Mouse (Mus musculus) mouse embryonic stem cell (cell line): Measurements from ENCODE around the gene Igsf3.

Experiments
- in situ Hi-C, 2 experiments: fragments of 300-500 bp; cut with MboI; formaldehyde crosslinking; loops; 1 replicate in 1 of 2; 3 replicates in 1 of 2; pipeline ENCODE4 v1.14.3; 2019 to 2020; ENCODE audit warnings: low sequenced_read_pairs in 2 of 2, low pct_unique_long_range_greater_than_20kb in 1 of 2, mixed read lengths in 1 of 2; ENCODE audit not compliant: unreplicated experiment in 1 of 2

Gene Igsf3

GRCm38 (mm10) chr3:101510632-101511031 is 133.7 kb downstream of the Igsf3 start:
- in situ Hi-C loops, result no loop called here
